In the genomic region with DNA sequence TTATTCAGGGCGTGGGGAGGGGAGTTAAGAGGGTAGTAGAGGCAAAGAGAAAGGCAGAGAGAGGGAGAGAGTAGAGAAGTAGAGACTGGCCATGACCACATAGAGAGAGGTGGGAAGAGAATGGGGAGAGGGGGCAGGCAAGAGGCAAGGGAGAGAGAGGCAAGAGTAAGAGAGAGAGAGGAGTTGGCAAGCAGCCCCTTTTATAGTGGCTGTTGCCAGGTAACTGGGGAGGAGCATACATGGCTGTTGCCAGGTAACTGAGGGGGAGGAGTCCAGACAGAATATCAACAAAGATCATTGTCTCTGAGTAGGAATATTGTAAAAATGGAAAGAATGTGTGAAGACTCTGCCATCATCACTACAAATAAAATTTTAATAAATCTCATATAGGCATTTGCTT, we compare ENCODE assay signal across 21 mouse cellular contexts.
A peak's percentile ranks its signal among the peaks of the same experiment; 100 is the strongest.
DNase-seq lines count a peak whose midpoint lies in the region; ATAC-seq and TF ChIP-seq lines count a peak whose summit lies in the region.
"Had no signal": no experiment of that assay in that cellular context is flagged by ENCODE, and none has a peak within 500 bp of the region (broad histone marks: within the 10 kb centered on the region; RNA-seq: fewer than 3 reads in every experiment).

No protein-coding gene starts in this region.

- H3K27me3 ChIP-seq in forebrain, embryonic 11.5 days (ENCODE audit: control insufficient read depth, insufficient read depth, low read length): no peaks in the 10 kb centered on the region
- H3K27me3 ChIP-seq in forebrain, embryonic 10.5 days (ENCODE audit: poor library complexity, severe bottlenecking): no peaks in the 10 kb centered on the region
- H3K27me3 ChIP-seq in lung, embryonic 14.5 days (ENCODE audit: insufficient read depth, low read length): no peaks in the 10 kb centered on the region
- no peaks in the 10 kb centered on the region for H3K27me3 ChIP-seq in midbrain, embryonic 14.5 days (ENCODE audit: control insufficient read depth, insufficient read depth, low read length)
- H3K27me3 ChIP-seq: heart, embryonic 13.5 days had no signal

- H3K4me1 ChIP-seq in forebrain, embryonic 11.5 days (replicated peaks; ENCODE audit: control insufficient read depth, insufficient read depth, low read length): no peaks in the 10 kb centered on the region
- H3K4me1 ChIP-seq in forebrain, embryonic 10.5 days: peaks cover 15% of the 10 kb centered on the region
- H3K4me1 ChIP-seq in lung, embryonic 14.5 days (ENCODE audit: insufficient read depth): no peaks in the 10 kb centered on the region
- 0 out of 2 replicates have a peak, but pooled peaks cover 3% of the 10 kb centered on the region for H3K4me1 ChIP-seq in midbrain, embryonic 14.5 days (ENCODE audit: control insufficient read depth, insufficient read depth, low read length)

- 0 out of 2 replicates have a peak, but pooled peaks have one; percentile 27 for ATAC-seq in forebrain, embryonic 11.5 days (replicated peaks; ENCODE audit: low FRiP score)
- ATAC-seq in lung, embryonic 14.5 days (ENCODE audit: insufficient read depth): no peak
- no peak for ATAC-seq in midbrain, embryonic 14.5 days (ENCODE audit: low FRiP score, low TSS enrichment)
- ATAC-seq: inflammation-experienced regulatory T-cells, adult 6 months had no signal

- no peak overlapping the region for H3K9ac ChIP-seq in forebrain, embryonic 11.5 days (ENCODE audit: low read length)
- H3K9ac ChIP-seq in lung, embryonic 14.5 days: no peak overlapping the region
- no peak overlapping the region for H3K9ac ChIP-seq in midbrain, embryonic 14.5 days (replicated peaks; ENCODE audit: low read length)
- H3K9ac ChIP-seq: heart, embryonic 13.5 days had no signal

- no peaks in the 10 kb centered on the region for H3K9me3 ChIP-seq in forebrain, embryonic 11.5 days (ENCODE audit: control insufficient read depth, low read length)
- no peaks in the 10 kb centered on the region for H3K9me3 ChIP-seq in forebrain, embryonic 10.5 days
- H3K9me3 ChIP-seq in lung, embryonic 14.5 days (ENCODE audit: low read depth, low read length): no peaks in the 10 kb centered on the region
- H3K9me3 ChIP-seq in midbrain, embryonic 14.5 days (ENCODE audit: control insufficient read depth, low read length): no peaks in the 10 kb centered on the region
- H3K9me3 ChIP-seq: G1E; heart, embryonic 13.5 days had no signal

- no peak overlapping the region for H3K27ac ChIP-seq in forebrain, embryonic 11.5 days (ENCODE audit: low read depth, low read length)
- no peak overlapping the region for H3K27ac ChIP-seq in forebrain, embryonic 10.5 days
- H3K27ac ChIP-seq in lung, embryonic 14.5 days (ENCODE audit: low read depth): no peak overlapping the region
- H3K27ac ChIP-seq in midbrain, embryonic 14.5 days (replicated peaks; ENCODE audit: low read depth, low read length): no peak overlapping the region
- H3K27ac ChIP-seq: heart, embryonic 13.5 days; left cerebral cortex, adult 2 months had no signal

- DNase-seq in forebrain, embryonic 11.5 days (ENCODE audit: low spot score): no peak
- DNase-seq in forebrain, embryonic 10.5 days (ENCODE audit: extremely low spot score, low spot score): no peak
- peak; percentile 2 for DNase-seq in lung, embryonic 14.5 days
- no peak for DNase-seq in lung, postnatal 36 days
- DNase-seq in R1 (ENCODE audit: low read depth, low spot score): peak; percentile 39
- peak; percentile 28 for DNase-seq in midbrain, embryonic 14.5 days
- DNase-seq in kidney, postnatal 25 days: no peak
- DNase-seq: adrenal gland, postnatal 14 days; cerebellum, adult 11 months; gastrocnemius, postnatal 10 days; heart, adult 18-20 months; kidney, adult 8-10 months; kidney, postnatal 4 days; layer of hippocampus, adult 9-11 months; lung, adult 18-20 months; thymus, postnatal 36 days had no signal

- no peaks in the 10 kb centered on the region for H3K36me3 ChIP-seq in forebrain, embryonic 11.5 days (ENCODE audit: control insufficient read depth, insufficient read depth, low read length)
- no peaks in the 10 kb centered on the region for H3K36me3 ChIP-seq in forebrain, embryonic 10.5 days (replicated peaks)
- H3K36me3 ChIP-seq in lung, embryonic 14.5 days (ENCODE audit: insufficient read depth): no peaks in the 10 kb centered on the region
- H3K36me3 ChIP-seq in midbrain, embryonic 14.5 days (ENCODE audit: control insufficient read depth, insufficient read depth, low read length): no peaks in the 10 kb centered on the region
- H3K36me3 ChIP-seq: G1E; heart, embryonic 13.5 days had no signal

- WGBS in forebrain, embryonic 11.5 days: 71% methylated on average over 1 of the region's 1 CpGs
- 66% methylated on average over 1 of the region's 1 CpGs for WGBS in forebrain, embryonic 10.5 days
- 50% methylated on average over 1 of the region's 1 CpGs for WGBS in lung, embryonic 14.5 days
- 90% methylated on average over 1 of the region's 1 CpGs for WGBS in midbrain, embryonic 14.5 days

- TF ChIP-seq CTCF in lung, embryonic 14.5 days (IDR thresholded peaks at IDR 0.05; ENCODE audit: low read depth): no peak

- H3K4me3 ChIP-seq in forebrain, embryonic 11.5 days (ENCODE audit: low read depth, low read length): no peak overlapping the region
- no peak overlapping the region for H3K4me3 ChIP-seq in forebrain, embryonic 10.5 days
- H3K4me3 ChIP-seq in lung, embryonic 14.5 days (ENCODE audit: low read depth, low read length): no peak overlapping the region
- no peak overlapping the region for H3K4me3 ChIP-seq in midbrain, embryonic 14.5 days (replicated peaks; ENCODE audit: low read depth, low read length)
- H3K4me3 ChIP-seq: heart, embryonic 13.5 days; left cerebral cortex, adult 2 months had no signal

- H3K4me2 ChIP-seq in forebrain, embryonic 11.5 days (ENCODE audit: low read depth, low read length, severe bottlenecking): no peak overlapping the region
- no peak overlapping the region for H3K4me2 ChIP-seq in lung, embryonic 14.5 days
- no peak overlapping the region for H3K4me2 ChIP-seq in midbrain, embryonic 14.5 days (ENCODE audit: low read length)
- H3K4me2 ChIP-seq: heart, embryonic 13.5 days; liver, embryonic 11.5 days had no signal

Comparison
In these comparisons a context has a peak if more than half of its experiments do, and no peak if none do; other contexts are left out.
1. DNase-seq: peak in lung, embryonic 14.5 days (single experiment), R1 (single experiment) and midbrain, embryonic 14.5 days (single experiment); none in forebrain, embryonic 11.5 days (single experiment), forebrain, embryonic 10.5 days (single experiment), lung, postnatal 36 days (single experiment) and kidney, postnatal 25 days (0 of 2).